ENCODE assay signal across 7 mouse cellular contexts in the genomic region with DNA sequence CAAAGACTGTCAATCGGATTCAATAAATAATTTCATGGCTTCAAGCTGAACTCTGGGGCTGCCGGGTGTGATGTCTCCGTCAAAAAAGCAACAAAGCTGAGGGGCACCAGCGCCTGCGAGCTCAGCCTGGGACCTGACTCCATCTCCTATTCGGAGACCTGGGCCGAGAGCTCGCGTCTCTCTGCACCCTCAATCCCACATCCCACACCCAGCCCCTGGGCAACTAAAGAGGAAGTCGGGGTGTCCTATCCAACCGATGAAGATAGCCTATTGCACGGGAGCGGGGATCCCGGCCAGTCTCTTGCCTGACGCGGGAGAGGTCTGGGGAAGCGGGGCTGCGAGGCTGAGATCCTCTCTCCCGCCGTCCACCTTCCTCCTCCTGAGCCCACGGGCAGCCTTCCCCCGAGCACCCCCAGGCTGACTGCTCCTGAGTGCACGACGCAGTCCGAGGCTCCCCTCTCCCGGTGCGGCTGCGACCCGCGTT. TPM values are rescaled to one million over a fixed set of nuclear protein-coding genes. Genes with fewer than 3 reads are reported as not detected.
A peak's percentile ranks its signal among the peaks of the same experiment; 100 is the strongest.
DNase-seq lines count a peak whose midpoint lies in the region; ATAC-seq and TF ChIP-seq lines count a peak whose summit lies in the region.

No protein-coding gene starts in this region.

- peak overlapping the region; percentile 37 for H3K4me3 ChIP-seq in C2C12 (ENCODE audit: insufficient read depth, poor library complexity, severe bottlenecking)
- peak overlapping the region; percentile 85 to 97 for H3K4me3 ChIP-seq in ES-E14 (ENCODE audit: insufficient read depth in 1 of 2, low read depth in 1 of 2, low read length in 2 of 2, poor library complexity in 1 of 2, severe bottlenecking in 1 of 2)
- H3K4me3 ChIP-seq in embryonic facial prominence, embryonic 10.5 days: peak overlapping the region; percentile 80
- peak overlapping the region; percentile 81 for H3K4me3 ChIP-seq in limb, embryonic 12.5 days (replicated peaks)
- H3K4me3 ChIP-seq in midbrain, embryonic 11.5 days (ENCODE audit: low read depth, low read length): peak overlapping the region; percentile 70
- H3K4me3 ChIP-seq in stomach, embryonic 15.5 days (replicated peaks): peak overlapping the region; percentile 89

- no peaks in the 10 kb centered on the region for H3K9me3 ChIP-seq in ES-E14 (ENCODE audit: control insufficient read depth, insufficient read depth, low read depth, low read length)
- no peaks in the 10 kb centered on the region for H3K9me3 ChIP-seq in embryonic facial prominence, embryonic 10.5 days
- no peaks in the 10 kb centered on the region for H3K9me3 ChIP-seq in limb, embryonic 12.5 days
- H3K9me3 ChIP-seq in midbrain, embryonic 11.5 days (ENCODE audit: control insufficient read depth, low read length): no peaks in the 10 kb centered on the region
- no peaks in the 10 kb centered on the region for H3K9me3 ChIP-seq in stomach, embryonic 15.5 days

- ATAC-seq in limb, embryonic 12.5 days (ENCODE audit: insufficient number of reproducible peaks, insufficient read depth, low FRiP score, low TSS enrichment, low read depth): peak; percentile 62
- peak; percentile 33 for ATAC-seq in midbrain, embryonic 11.5 days (ENCODE audit: low FRiP score)
- ATAC-seq in stomach, embryonic 15.5 days (ENCODE audit: insufficient read depth, low FRiP score, low read depth): no peak

- TF ChIP-seq CTCF in C2C12 (IDR thresholded peaks at IDR 0.05; ENCODE audit: control insufficient read depth, insufficient read depth, insufficient read length): no peak

- H3K27me3 ChIP-seq in C2C12 (ENCODE audit: control insufficient read depth, insufficient read depth, insufficient read length): no peaks in the 10 kb centered on the region
- peaks cover 20% of the 10 kb centered on the region for H3K27me3 ChIP-seq in embryonic facial prominence, embryonic 10.5 days (replicated peaks; ENCODE audit: low read depth, poor library complexity, severe bottlenecking)
- peaks cover 5% of the 10 kb centered on the region; the same call in 1 of the 2 replicates for H3K27me3 ChIP-seq in limb, embryonic 12.5 days
- peaks cover 2% of the 10 kb centered on the region for H3K27me3 ChIP-seq in midbrain, embryonic 11.5 days (ENCODE audit: control insufficient read depth, insufficient read depth, low read length)
- H3K27me3 ChIP-seq in stomach, embryonic 15.5 days (replicated peaks): no peaks in the 10 kb centered on the region

- whole genome bisulfite sequencing in embryonic facial prominence, embryonic 10.5 days: 1% methylated on average over 30 of the region's 30 CpGs
- WGBS in limb, embryonic 12.5 days: under 1% methylated on average over 30 of the region's 30 CpGs
- WGBS in midbrain, embryonic 11.5 days: under 1% methylated on average over 30 of the region's 30 CpGs
- under 1% methylated on average over 28 of the region's 30 CpGs for WGBS in stomach, embryonic 15.5 days

- intact Hi-C loops in heart, postnatal 14 days (cut with DNase I): loop anchor here (1.0 to 5.0 kb wide), 3 partner anchors 52 to 259 kb away; no protein-coding TSS in a partner anchor

- H3K36me3 ChIP-seq in C2C12 (ENCODE audit: control insufficient read depth, insufficient read depth) (no peaks in the 10 kb centered on the region), ES-E14 (ENCODE audit: control insufficient read depth, insufficient read depth, low read length, poor library complexity, severe bottlenecking) (no peaks in the 10 kb centered on the region)
- no peaks in the 10 kb centered on the region for H3K36me3 ChIP-seq in embryonic facial prominence, embryonic 10.5 days (replicated peaks)
- H3K36me3 ChIP-seq in limb, embryonic 12.5 days: no peaks in the 10 kb centered on the region
- H3K36me3 ChIP-seq in midbrain, embryonic 11.5 days (ENCODE audit: control insufficient read depth, insufficient read depth, low read length): no peaks in the 10 kb centered on the region
- H3K36me3 ChIP-seq in stomach, embryonic 15.5 days: no peaks in the 10 kb centered on the region

- no peaks in the 10 kb centered on the region for H3K79me2 ChIP-seq in C2C12 (ENCODE audit: control insufficient read depth, insufficient read depth)

- no peak for DNase-seq in ES-E14 (ENCODE audit: low read depth, low spot score)
- DNase-seq in embryonic facial prominence, embryonic 10.5 days (ENCODE audit: low spot score): peak; percentile 65
- peak; percentile 44 to 48 for DNase-seq in heart, postnatal 14 days
- peak; percentile 96 for DNase-seq in midbrain, embryonic 11.5 days (ENCODE audit: low spot score, missing footprints)

- H3K4me2 ChIP-seq in limb, embryonic 12.5 days: peak overlapping the region; percentile 84
- H3K4me2 ChIP-seq in midbrain, embryonic 11.5 days: peak overlapping the region; percentile 87
- peak overlapping the region; percentile 97 for H3K4me2 ChIP-seq in stomach, embryonic 15.5 days

- H3K4me1 ChIP-seq in ES-E14 (ENCODE audit: control insufficient read depth in 2 of 2, insufficient read depth in 2 of 2, low read length in 2 of 2, poor library complexity in 1 of 2): peaks cover 0 to 5% of the 10 kb centered on the region in 2 experiments; a peak in 3 of 4 replicates
- H3K4me1 ChIP-seq in embryonic facial prominence, embryonic 10.5 days: peaks cover 42% of the 10 kb centered on the region
- peaks cover 33% of the 10 kb centered on the region for H3K4me1 ChIP-seq in limb, embryonic 12.5 days (replicated peaks)
- H3K4me1 ChIP-seq in midbrain, embryonic 11.5 days (ENCODE audit: control insufficient read depth, insufficient read depth, low read length): no peaks in the 10 kb centered on the region
- H3K4me1 ChIP-seq in stomach, embryonic 15.5 days: peaks cover 16% of the 10 kb centered on the region

- no peaks in the 10 kb centered on the region for H3K79me3 ChIP-seq in C2C12 (ENCODE audit: low read depth)

- H3K9ac ChIP-seq in ES-E14 (ENCODE audit: insufficient read depth, low read depth, low read length, poor library complexity, severe bottlenecking): peak overlapping the region; percentile 73
- peak overlapping the region; percentile 89 for H3K9ac ChIP-seq in limb, embryonic 12.5 days (replicated peaks)
- peak overlapping the region; percentile 87 for H3K9ac ChIP-seq in midbrain, embryonic 11.5 days (ENCODE audit: low read length)
- H3K9ac ChIP-seq in stomach, embryonic 15.5 days: peak overlapping the region; percentile 84

- H3ac ChIP-seq in C2C12 (ENCODE audit: control insufficient read depth, insufficient read length, low read depth): peak overlapping the region; percentile 67

- in situ Hi-C loops in ES-E14 (cut with MboI; ENCODE audit: low sequenced_read_pairs in 2 of 2, unreplicated experiment in 2 of 2): no loop called here

- no peak overlapping the region for H3K27ac ChIP-seq in ES-E14 (ENCODE audit: insufficient read depth, low read depth, low read length, poor library complexity, severe bottlenecking)
- peak overlapping the region; percentile 93 for H3K27ac ChIP-seq in embryonic facial prominence, embryonic 10.5 days (replicated peaks)
- H3K27ac ChIP-seq in limb, embryonic 12.5 days: peak overlapping the region; percentile 94
- H3K27ac ChIP-seq in midbrain, embryonic 11.5 days (ENCODE audit: low read depth, low read length): peak overlapping the region; percentile 69
- peak overlapping the region; percentile 89 for H3K27ac ChIP-seq in stomach, embryonic 15.5 days

TF ChIP-seq in C2C12, 6 proteins besides CTCF, POLR2A, EP300 and RAD21:
- TF ChIP-seq USF1 (IDR thresholded peaks at IDR 0.05; ENCODE audit: low read depth) (no peak), MYOG (IDR thresholded peaks at IDR 0.05; ENCODE audit: control insufficient read depth, extremely low read depth, insufficient read length) (no peak), CEBPB (IDR thresholded peaks at IDR 0.05; ENCODE audit: low read depth) (no peak), FOSL1 (IDR thresholded peaks at IDR 0.05; ENCODE audit: insufficient read depth, low read length, poor library complexity, severe bottlenecking) (no peak), MAX (IDR thresholded peaks at IDR 0.05) (no peak), MYOD1 (IDR thresholded peaks at IDR 0.05; ENCODE audit: control insufficient read depth, insufficient read length, low read depth) (no peak)

TF ChIP-seq in ES-E14, 5 proteins besides CTCF, POLR2A, EP300 and RAD21:
- no peak for TF ChIP-seq HCFC1 (IDR thresholded peaks at IDR 0.05; ENCODE audit: borderline replicate concordance, insufficient read depth, low read length)
- TF ChIP-seq ZNF384 (IDR thresholded peaks at IDR 0.05; ENCODE audit: low read depth, low read length): no peak
- TF ChIP-seq ZC3H11A (IDR thresholded peaks at IDR 0.05; ENCODE audit: borderline replicate concordance, low read depth, low read length): no peak
- TF ChIP-seq CHD2 (IDR thresholded peaks at IDR 0.05; ENCODE audit: low read depth, low read length): no peak
- no peak for TF ChIP-seq MAFK (IDR thresholded peaks at IDR 0.05; ENCODE audit: insufficient read depth, low read depth, low read length)
TF ChIP-seq in ES-E14: peak in this region for 0.

RNA-seq across cellular contexts. Expression of gene Ankrd44, which starts 0.7 kb away (rescaled TPM):
- 2.2 TPM for polyA plus RNA-seq in C2C12 (2012; fragmentation: generic; extraction: Trizol)
- total RNA-seq in ES-E14 (2012; rRNA removed): 4.5 and 10.2 TPM in 2 replicates
- 17.4 and 19.2 TPM in 2 replicates for polyA plus RNA-seq in embryonic facial prominence, embryonic 10.5 days (2016; fragmentation: Nextera tagmentation; extraction: Ambion mirVana)
- total RNA-seq in heart, postnatal 14 days (2021): 10 to 100 TPM; 15.9 to 16.9 TPM
- polyA plus RNA-seq in limb, embryonic 12.5 days (2016; fragmentation: Nextera tagmentation; extraction: Ambion mirVana): 21.6 and 22.2 TPM in 2 replicates
- polyA plus RNA-seq in midbrain, embryonic 11.5 days (2014; fragmentation: Nextera tagmentation; extraction: Ambion mirVana): 10.1 and 14.0 TPM in 2 replicates
- polyA plus RNA-seq in stomach, embryonic 15.5 days (2015; fragmentation: Nextera tagmentation; extraction: Ambion mirVana): 11.2 and 11.8 TPM in 2 replicates

Comparison
In these comparisons a context has a peak if more than half of its experiments do, and no peak if none do; other contexts are left out.
1. H3K4me3 ChIP-seq: peak in every context shown above with its lines; median percentile 91 in ES-E14; 89 in stomach, embryonic 15.5 days; 81 in limb, embryonic 12.5 days; 80 in embryonic facial prominence, embryonic 10.5 days; 70 in midbrain, embryonic 11.5 days; 37 in C2C12.